Mouse (Mus musculus): ENCODE results near the gene Zfp60.
"Not testable (repeated sequence)": the region's sequence is repeated elsewhere in the genome, so short reads cannot be mapped to it uniquely, and the experiment has no call there.

The Zfp60 gene

DNA sequence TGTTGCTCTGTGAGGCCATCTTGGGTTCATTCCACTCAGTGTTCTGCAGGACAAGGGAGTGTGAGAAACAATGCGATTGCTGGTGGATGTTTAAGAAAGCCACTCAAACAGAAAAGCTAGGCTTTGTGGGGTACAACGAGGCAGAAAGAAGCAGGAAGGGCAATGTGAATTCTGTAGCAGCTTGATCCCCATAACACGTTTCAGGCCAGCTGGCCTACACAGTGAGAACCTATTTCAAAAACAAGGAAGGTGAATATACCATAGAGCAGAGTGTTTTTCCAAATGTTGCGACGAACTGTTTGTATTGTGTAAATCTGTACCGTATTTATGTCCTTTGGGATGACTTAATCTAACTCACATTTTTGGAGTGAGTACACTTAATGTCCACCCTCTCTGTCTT is 1.3 kb downstream of the Zfp60 start:
- CTCF ChIA-PET, result interaction anchor here in 1 of 4 experiments (1.9 kb wide), 1 partner anchor 10 kb away, joined by 4 read pairs; no protein-coding TSS in a partner anchor

DNA sequence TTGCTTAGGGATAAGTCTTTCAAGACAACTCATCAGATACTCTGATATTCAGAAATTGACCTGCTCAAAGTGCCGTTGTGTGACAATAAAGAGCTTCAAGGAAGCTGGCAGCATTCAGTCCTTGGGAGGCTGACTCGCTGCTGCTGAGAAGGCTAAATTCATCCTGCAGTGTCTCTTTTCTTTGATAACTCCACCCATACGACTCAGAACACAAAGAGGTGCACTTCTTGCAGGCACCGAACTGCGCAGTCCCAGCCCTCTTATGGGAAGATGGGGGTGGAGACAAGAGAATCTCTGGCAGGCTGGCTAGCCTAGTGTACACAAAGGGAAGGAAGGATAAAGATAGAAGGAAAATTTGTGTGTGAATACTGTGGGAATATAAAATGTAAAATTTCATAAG is 4.3 kb downstream of the Zfp60 start:
- POLR2A ChIA-PET, result interaction anchor here in 2 of 4 experiments (0.6 to 2.1 kb wide), 5 partner anchors 15 to 273 kb away, joined by 3 to 7 read pairs (median 3); partner anchors contain the start of gene Zfp607b (in 1 of the 2)
- CTCF ChIA-PET, result interaction anchor here in 2 of 4 experiments (0.5 to 1.0 kb wide), 3 partner anchors 91 to 450 kb away, joined by 3 read pairs; no protein-coding TSS in a partner anchor

More for the DNA sequence above, 1.3 kb downstream of the Zfp60 start:
- POLR2A ChIA-PET, result interaction anchor here in 2 of 4 experiments (0.5 to 2.3 kb wide), 6 partner anchors 11 to 140 kb away, joined by 3 to 16 read pairs (median 4); partner anchors contain the start of gene Zfp607b (in 2 of the 2)

DNA sequence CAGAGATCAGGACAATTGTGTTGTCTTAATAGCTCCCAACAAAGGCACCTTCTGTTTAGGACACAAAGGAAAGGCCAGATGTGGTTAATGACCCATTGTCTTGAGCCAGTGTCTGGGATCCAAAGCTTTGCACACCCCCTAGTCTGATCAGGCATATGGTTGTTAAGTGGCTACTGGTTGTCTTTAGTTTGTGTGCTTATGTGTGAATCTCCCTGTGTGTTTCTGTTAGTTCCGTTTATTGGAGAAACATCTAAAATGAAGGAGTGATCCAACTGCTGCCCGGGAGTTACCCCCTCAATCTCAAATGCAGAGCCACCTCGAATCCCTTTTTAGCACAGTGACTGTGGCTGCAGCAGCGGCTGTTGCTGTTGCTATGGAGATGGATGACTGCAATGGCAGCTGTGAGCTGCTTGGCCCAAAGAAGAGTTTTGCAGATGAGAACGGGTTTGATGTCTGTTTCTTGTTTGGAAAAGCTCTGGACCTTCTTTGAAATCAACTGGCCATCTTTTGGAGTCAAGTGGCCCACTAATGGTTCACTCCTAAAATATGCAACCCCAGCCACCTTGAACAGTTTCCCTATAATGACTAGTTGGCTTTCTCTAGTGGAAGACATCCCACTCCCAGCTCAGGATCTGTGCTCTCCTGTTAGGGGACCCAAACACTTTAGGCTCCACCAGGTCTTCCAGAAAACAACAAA is 25.3 kb downstream of the Zfp60 start:
- POLR2A ChIA-PET, result interaction anchor here in 2 of 4 experiments (1.4 to 1.6 kb wide), 2 partner anchors 48 to 222 kb away, joined by 3 read pairs; partner anchors contain the start of gene Zfp780b (in 1 of the 2)
- CTCF ChIA-PET, result no interaction called here

DNA sequence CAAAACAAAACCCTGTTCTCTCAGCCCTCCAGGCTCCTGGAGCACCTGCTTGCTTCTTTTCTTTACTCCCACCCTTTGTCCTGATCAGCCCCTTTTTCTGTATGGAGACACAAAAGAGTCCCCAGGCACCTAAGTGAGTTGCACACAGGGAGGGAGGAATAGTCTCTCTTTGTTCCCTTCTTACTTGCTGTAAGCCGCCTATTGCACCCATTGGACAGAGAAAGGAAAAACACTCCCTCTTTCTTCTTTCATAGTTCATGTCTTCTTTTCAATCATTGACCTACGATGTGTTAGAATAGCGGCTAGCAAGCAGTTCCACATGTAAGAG is 25.8 kb downstream of the Zfp60 start:
- CTCF ChIA-PET, result no interaction called here
- POLR2A ChIA-PET, result interaction anchor here in 2 of 4 experiments (1.4 to 1.6 kb wide), 2 partner anchors 48 to 222 kb away, joined by 3 read pairs; partner anchors contain the start of gene Zfp780b (in 1 of the 2)

DNA sequence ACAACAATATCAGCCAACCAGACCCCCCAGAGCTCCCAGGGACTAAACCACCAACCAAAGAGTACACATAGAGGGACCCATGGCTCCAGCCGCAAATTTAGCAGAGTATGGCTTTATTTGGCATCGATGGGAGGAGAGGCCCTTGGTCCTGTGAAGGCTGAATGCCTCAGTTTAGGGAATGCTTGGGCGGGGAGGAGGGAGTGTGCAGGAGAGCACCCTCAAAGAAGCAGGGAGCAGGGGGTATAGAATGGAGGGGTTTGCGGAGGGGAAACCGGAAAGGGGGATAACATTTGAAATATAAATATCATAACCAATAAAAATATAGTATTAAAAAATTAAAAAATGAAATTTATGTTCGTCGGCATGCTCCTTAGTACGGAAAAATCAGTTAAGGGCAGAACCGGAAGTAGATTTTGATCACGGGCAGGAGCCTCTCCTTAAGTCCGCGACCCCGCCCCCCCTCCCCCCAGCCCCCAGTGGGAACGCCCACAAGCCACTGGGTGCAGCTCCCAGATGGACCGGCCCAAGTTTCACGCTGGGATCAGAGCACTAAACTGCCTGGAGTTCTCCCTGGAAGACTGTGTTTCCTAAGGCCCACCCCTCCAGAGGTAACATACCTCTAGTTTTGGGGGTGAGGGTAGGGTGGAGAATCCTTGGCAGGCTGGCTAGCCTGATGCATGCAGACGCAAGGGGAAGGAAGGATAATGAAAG is 34.1 kb downstream of the Zfp60 start:
- ChIA-PET POLR2A (no interaction called here), CTCF (interaction anchor here in 1 of 4 experiments (0.5 kb wide), 1 partner anchor 378 kb away, joined by 3 read pairs; no protein-coding TSS in a partner anchor)

DNA sequence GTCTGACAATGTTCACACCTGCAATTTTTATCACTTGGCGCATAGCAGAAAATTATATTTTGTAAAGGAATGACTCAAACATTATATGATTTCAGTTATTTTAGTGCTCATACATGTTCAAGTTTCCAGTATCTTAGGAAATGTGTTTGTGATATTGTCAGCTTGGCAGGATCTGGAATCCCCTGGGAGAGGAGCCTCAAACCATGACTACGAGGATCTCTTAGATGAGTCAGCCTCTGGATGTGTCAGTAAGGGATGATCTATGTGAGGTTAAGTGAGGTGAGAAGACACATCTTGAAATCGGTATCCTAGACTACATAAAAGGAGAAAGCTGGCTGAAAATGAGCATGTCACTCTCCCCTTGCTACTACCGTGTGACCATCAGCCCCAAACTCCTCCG is 58.1 kb downstream of the Zfp60 start:
- ChIA-PET POLR2A (no interaction called here), CTCF (no interaction called here)

DNA sequence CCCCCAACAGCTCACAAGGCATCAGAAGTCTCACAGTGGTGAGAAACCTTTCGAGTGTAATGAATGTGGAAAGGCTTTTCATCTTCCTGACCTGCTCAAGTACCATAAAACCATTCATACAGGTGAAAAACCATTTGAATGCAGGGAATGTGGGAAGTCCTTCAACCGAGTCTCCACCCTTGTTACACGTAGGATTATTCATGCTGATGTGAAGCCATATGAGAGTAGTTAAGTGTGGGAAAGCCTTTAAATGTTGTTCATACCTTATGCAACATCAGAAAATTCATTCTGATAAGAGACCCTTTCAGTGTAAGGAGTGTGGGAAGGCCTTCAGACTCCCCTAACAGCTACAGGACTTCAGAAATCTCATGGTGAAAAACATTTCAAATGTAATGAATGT is 62.7 kb downstream of the Zfp60 start:
- CTCF ChIA-PET, result not testable (repeated sequence)
- POLR2A ChIA-PET, result interaction anchor here in 1 of 4 experiments (0.6 kb wide), 1 partner anchor 480 kb away, joined by 3 read pairs; no protein-coding TSS in a partner anchor

DNA sequence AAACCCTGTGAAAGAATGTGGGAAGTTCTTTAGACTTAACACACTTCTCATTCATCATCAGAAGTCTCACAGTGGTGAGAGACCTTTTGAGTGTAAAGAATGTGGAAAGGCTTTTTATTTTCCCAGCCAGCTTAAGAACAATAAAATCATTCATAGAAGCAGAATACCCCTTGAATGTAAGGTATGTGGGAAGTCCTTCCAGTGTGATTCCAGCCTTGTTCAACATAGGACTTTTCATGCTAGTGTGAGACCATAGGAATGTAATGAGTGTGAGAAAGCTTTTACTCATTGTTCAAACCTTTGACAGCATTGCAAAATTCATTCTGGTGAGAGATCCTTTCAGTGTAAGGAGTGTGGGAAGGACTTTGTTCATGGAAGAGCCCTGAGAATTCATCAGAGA is 63.4 kb downstream of the Zfp60 start:
- CTCF ChIA-PET, result no interaction called here
- POLR2A ChIA-PET, result interaction anchor here in 1 of 4 experiments (0.6 kb wide), 1 partner anchor 62 kb away, joined by 5 read pairs; no protein-coding TSS in a partner anchor

DNA sequence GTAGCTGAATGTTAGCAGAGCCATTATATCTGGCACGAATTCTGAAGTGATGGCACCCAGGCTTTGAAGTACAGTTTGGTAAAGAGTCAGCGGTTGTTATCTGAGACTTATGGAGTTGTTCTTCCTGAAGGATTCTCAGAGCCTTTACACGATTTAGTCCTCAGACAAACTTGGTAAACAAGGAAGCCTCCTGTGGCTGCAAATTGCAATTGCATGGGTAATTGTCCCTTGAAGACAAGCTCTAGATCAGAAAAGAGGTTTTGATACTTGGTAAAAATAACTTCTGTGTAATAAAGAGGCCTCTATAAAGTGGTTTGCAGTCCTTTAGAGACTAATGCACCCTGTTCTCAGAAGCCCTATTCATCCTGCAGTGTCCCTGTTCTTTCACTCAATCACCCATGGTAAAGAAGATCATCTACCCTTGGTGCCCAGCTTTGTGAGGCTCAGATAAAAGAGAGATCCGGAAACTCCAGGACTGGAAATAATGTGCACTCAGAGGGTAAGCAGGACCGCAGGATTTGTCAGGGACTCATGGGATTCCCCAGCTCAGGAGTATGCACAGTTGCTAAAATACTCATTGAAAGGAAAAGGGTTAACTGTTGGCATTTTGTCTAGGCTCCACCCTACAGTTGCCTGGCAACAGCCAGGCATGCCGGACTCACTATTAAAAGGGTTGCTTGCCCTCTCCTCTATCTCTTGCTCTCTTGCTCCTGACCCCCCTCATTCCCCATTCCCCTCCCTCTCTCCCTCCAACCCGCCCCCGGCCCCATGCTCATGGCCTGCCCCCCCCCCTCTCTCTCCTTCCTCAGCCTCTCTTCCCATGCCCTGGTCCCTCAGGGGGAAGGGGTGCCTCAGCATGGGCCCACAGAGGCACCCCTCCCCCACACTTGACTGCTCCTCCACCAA is 67.0 kb downstream of the Zfp60 start:
- POLR2A ChIA-PET, result interaction anchor here in 1 of 4 experiments (0.9 kb wide), 1 partner anchor 109 kb away, joined by 3 read pairs; the partner anchor contains the start of gene Zfp607b
- CTCF ChIA-PET, result interaction anchor here in 2 of 4 experiments (0.7 to 1.5 kb wide), 2 partner anchors 67 to 142 kb away, joined by 3 to 4 read pairs; partner anchors contain the start of gene Zfp60 (in 1 of the 2)

DNA sequence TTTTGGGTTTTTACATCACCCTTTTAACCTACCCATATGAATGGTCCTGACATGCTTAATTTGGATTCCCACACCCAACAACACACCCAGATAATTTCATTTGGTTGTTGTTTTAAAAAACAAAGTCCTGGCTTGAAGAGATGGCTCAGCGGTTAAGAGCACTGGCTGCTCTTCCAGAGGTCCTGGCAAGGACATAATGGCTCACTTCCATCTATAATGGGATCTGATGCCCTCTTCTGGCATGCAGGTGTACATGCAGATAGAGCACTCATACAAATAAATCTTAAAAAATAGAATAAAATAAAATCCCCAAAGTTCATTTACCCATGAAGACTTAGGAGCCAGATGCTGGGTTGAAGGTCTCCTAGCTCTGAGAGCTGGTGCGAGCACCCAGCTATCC is 69.9 kb downstream of the Zfp60 start:
- POLR2A ChIA-PET, result interaction anchor here in 2 of 4 experiments (0.6 to 1.4 kb wide), 5 partner anchors 60 to 111 kb away, joined by 3 to 5 read pairs (median 4); partner anchors contain the start of gene Zfp60 (in 2 of the 2)

DNA sequence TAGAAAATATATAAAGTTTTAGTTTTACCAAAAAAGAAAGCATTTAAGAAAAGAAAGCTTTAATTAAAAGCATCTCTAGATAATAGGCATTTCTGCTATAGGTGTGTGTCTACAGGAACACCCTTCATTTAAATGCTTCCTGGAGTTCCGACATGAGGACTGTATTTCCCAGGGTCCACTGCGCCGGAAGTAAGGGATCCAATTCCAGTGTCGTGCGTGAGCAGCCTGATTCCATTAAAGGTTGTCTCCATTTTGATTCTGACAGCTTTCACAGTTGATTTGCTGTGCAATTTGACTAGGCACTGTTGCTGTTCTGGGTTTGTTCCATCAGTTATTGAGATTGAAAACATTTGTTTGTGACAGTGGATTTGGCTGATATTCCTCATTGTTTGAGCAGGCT is 71.8 kb downstream of the Zfp60 start:
- CTCF ChIA-PET, result no interaction called here
- POLR2A ChIA-PET, result no interaction called here

More for the DNA sequence above, 69.9 kb downstream of the Zfp60 start:
- CTCF ChIA-PET, result interaction anchor here in 2 of 4 experiments (0.9 to 1.3 kb wide), 3 partner anchors 58 to 112 kb away, joined by 3 to 5 read pairs (median 3); partner anchors contain the start of genes Zfp60 (in 1 of the 2) and Zfp607b (in 1 of the 2)
